Mouse (Mus musculus): ENCODE measurements at regions not wholly inside any gene's neighbourhood (a gene's known extent, or its start where the extent isn't known, plus 50 kb on each side); places are given as distances from the start of the nearest gene placed in this dataset.
"Not testable (repeated sequence)": the region's sequence is repeated elsewhere in the genome, so short reads cannot be mapped to it uniquely, and the experiment has no call there.

DNA sequence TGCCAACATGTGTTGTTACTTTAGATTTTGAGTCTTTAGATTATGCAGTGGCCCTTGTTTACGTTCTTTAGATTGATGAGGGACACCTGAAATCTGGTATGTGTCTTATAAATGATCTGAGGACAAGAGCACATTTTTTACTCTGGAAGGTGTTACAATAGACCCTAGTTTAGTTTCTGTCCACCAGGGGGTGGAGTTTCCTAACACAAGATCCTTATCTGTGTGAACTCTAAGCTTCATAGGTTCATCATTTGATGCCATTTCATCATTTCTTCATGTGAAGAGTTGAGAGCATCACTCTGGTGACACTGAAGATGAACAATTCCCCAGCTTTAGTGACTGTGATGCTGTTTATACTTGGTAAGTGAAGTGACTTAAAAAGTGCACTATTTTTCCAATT is 825.5 kb downstream of the Dad1 start:
- not testable (repeated sequence) for DNase-seq (ENCODE audit: low read depth)

DNA sequence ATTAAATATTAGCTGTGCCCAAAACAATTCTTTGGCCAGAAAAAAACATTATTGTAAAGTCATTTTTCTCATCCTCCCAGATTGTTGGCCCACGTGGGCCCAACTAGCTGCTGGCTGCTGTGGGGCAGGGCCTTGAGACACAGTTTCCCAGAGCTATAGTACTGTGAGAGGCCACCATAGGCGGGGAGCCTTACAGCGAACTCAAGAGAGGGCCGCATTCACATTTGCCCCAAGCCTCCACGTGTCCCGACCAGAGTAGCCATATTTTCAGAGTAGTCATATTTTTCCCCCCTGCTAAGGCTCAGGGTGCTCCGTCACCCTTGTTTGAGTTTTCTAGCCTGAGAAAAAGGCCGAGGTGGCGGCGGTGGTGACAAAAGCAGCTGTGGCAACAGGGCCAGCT is 826.3 kb downstream of the Dad1 start:
- not testable (repeated sequence) for DNase-seq (ENCODE audit: low read depth)

GRCm38 (mm10) chr14:53416955-53417354 is 836.9 kb downstream of the Dad1 start:
- DNase-seq (ENCODE audit: low read depth) = peak; percentile 49

GRCm38 (mm10) chr14:53407500-53408227 is 846.2 kb downstream of the Dad1 start:
- DNase-seq (ENCODE audit: low read depth) = not testable (repeated sequence)

DNA sequence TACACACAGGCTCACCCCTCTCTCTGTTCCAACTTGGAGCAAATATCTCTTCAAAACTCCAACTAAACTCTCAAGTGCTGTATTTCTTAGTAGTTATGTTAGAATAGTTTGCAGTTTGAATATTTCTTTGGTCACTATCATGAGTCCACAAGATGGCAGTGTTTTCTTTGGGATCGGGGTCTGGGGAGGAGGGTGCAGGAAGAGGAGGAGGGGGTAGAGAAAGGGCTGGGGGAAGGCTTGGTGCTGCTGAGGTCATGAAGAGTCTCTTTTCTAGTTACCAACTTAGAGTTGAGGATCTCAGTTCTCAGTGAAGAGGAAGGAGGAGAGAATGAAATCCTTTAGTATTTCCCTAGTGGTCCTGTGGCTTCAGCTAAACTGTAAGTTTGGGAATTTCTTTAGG is 863.6 kb downstream of the Dad1 start:
- not testable (repeated sequence) for DNase-seq (ENCODE audit: low read depth)

DNA sequence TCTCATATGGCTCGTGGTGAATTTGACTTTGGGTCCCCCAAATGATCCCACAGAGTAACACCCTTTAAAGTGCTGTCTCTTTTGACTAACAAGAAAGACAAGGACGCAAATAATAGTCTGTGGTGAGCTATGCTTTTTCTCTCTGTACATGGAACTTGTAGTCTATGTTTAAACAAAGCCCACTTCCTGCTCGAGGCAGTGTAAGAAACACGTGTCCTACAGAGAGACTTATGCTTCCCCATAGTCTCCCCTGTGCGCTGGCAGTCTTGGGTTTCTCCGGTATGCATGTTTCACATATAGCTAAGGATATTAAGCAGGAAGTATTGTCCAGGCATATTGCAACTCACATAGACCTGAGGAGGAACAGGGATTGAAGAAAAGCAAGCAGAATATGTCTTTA is 879.0 kb upstream of the Olfr1507 start:
- peak; percentile 41 for DNase-seq (ENCODE audit: low read depth)

DNA sequence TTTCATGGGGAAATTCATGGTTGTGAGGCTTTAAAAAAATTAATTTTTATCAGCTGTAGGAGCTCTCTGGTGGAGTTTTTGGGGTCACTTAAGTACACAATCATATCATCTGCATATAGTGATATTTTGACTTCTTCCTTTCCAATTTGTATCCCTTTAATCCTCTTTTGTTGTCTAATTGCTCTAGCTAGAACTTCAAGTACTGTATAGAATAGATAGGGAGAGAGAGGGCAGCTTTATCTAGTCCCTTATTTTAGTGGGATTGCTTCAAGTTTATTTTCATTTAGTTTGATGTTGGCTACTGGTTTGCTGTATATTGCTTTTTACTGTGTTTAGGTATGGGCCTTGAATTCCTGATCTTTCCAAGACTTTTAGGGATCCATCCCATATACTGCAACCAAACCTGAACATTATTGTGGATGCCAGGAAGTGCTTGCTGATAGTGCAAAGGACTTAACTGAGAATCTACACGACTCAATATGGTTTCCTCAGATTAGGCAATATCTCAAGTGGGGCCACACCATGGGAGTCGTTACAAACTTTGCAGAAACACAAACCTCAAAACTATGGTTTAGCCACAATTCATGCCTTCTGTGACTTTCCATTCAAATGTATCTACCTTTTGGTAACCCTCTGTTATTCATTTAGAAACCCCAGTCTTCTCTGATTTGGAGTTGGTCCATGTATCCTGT is 878.4 kb upstream of the Olfr1507 start:
- DNase-seq (ENCODE audit: low read depth) = not testable (repeated sequence)

DNA sequence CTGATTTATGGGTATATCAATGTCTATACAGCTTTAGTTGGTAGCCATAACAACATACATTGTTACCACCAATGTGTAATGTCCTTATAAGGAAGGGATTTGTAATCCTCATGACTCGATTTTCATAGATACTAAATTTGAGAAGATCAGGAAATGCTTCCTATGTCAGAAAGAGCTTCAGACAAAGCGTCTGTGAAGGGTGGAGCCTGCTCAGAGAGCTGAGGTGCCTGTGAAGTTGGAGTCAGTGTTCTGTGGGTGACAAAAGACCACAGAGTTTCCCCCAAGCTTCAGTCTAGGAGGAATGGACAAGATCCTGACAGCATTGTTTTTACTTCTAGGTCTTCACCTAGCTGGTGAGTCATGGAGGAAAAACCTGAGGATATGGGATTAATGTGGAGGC is 874.2 kb upstream of the Olfr1507 start:
- DNase-seq (ENCODE audit: low read depth) = peak; percentile 69

- DNase-seq (ENCODE audit: low read depth) = peak; percentile 24
These were observed 871.9 kb upstream of the Olfr1507 start for GRCm38 (mm10) chr14:53367420-53367819.

DNA sequence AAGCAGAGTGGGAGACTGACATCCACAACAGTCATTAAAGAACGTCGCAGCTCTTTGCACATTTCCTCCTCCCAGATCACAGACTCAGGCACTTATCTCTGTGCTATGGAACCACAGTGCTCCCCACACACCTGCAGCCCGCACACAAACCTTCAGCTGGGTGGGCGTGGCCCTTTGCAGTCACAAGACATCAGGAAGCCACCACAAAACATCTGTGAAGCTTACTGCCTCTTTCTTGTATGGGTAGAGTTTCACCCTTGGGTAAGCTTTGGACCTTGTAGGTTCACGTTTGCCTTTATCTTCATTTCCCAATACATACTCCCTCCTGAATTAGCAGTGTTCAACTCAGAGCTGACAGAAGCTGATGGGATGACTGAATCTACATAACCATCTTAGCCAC is 868.4 kb upstream of the Olfr1507 start:
- peak; percentile 80 for DNase-seq (ENCODE audit: low read depth)

DNA sequence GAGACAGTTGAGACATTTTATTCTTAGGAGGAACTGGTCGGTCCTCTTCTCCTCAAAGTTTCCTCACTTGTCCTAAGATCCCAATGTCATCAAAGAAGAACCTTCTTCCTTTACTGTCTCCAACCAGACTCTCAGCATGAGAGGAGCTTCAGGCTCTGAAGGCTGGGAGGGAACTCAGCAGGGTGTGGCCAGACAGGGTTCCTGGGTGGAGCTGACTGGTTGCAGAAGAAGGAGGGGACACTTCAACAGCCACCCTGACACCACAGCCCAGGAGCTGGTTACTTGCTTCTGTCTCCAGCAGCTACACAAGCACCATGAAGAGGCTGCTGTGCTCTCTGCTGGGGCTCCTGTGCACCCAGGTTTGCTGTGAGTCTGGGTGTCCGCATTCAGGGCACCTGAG is 866.5 kb upstream of the Olfr1507 start:
- not testable (repeated sequence) for DNase-seq (ENCODE audit: low read depth)

DNA sequence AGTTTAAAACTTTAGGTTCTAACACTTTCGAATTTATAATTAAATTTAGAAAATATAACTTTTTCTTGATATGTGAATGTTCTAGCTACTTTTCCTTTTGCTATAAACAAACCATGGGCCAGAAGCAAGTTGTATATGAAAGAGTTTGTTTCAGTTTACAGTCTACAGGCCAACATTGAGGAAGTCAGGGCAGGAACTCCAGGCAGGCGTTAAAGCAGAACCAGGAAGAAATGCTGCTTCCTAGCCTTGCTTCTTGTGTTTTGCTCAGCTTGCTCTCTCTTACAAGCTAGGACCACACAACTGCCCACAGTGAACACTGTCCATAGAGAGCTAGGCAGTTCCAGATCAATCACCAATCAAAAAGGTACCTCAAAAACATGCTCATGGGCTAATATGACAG is 861.9 kb upstream of the Olfr1507 start:
- not testable (repeated sequence) for DNase-seq (ENCODE audit: low read depth)

DNA sequence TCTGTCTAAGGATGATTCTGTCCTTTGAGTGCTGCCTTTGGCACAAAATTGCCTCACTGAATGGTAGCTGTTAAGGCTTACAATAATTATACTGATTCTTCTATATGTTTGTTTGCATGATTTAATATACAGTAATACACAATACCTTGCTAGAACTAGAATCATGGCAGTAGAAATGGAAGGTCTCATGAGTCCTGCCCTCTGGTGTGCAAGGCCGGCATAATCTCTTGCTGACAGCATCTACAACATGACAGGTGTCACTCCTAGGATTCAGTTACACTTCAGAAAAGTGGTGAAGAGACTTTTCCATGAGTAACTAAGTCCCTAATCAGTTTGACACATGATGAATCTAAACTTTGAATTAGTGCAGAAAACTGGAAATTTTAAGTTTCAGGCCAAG is 861.2 kb upstream of the Olfr1507 start:
- DNase-seq (ENCODE audit: low read depth) = not testable (repeated sequence)

DNA sequence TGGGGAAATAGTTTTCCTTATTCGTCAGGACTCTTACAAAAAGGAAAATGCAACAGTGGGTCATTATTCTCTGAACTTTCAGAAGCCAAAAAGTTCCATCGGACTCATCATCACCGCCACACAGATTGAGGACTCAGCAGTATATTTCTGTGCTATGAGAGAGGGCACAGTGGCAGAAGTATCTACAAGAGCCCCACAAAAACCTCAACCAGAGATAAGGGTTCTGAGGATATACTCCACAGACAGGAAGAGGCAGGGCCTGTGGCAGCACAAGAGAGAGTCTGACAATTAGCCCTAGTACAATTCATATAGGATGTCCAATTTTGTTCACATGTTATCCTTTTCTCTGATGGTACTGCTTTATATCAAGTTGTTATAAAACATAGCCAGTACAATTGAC is 855.9 kb upstream of the Olfr1507 start:
- DNase-seq (ENCODE audit: low read depth) = not testable (repeated sequence)

DNA sequence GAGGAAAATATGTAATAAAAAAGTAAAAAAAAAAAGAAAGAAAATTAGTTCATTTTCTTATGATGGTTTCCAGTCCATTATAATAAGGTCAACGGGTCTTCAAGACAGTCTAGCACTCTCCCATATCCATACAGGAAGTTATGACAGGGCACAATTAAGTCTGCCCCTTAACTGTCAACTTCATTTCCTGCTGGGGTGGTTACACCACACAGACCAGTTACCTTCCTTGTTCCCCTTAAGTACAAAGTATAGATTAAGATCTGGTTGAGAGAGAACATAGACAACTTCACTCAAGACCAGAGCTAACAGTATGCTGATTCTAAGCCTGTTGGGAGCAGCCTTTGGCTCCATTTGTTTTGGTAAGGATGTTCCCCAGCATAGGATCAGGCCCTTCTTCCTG is 855.2 kb upstream of the Olfr1507 start:
- not testable (repeated sequence) for DNase-seq (ENCODE audit: low read depth)

- peak; percentile 49 for DNase-seq (ENCODE audit: low read depth)
These were observed 853.6 kb upstream of the Olfr1507 start for GRCm38 (mm10) chr14:53349111-53349510.

DNA sequence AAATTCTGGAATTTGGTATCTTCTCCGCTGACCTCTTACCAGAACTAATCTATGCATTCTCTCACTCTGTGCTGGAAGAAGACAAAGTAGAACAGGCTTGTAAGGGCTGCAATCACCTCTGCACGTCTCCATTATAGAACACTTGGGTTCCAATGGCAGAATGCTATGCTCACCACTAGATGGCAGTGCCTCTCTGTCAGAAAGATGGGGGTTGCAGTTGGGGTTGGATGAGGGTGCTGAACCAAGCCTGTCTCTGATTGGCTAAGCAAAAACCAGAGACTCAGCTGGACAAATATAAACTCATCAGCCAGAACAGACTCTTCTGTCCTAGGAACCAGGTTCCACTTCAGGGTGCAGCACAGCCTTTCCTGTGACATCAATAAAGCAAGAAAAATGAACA is 850.0 kb upstream of the Olfr1507 start:
- DNase-seq (ENCODE audit: low read depth) = peak; percentile 56

DNA sequence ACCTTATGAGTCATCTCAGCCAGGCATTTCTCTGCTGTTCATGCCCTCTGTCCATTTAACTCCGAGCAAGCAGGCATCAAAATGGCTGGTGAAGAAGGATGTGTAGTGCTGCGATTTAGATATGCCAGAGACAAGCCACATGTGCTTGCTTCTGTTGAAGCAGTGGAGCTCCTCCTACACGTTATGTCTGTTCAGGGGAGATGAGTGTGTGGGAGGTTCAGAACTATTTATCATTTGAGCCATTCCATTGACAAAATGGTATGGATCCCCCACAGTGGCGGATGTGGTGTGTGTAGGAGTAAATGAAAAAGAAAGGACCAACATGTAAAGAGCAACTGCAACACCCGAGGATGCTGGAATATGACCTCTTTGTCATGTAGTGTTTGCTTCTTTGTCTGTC is 848.3 kb upstream of the Olfr1507 start:
- not testable (repeated sequence) for DNase-seq (ENCODE audit: low read depth)

- DNase-seq (ENCODE audit: low read depth) = not testable (repeated sequence)
These were observed 843.6 kb upstream of the Olfr1507 start for GRCm38 (mm10) chr14:53339167-53339566.

DNA sequence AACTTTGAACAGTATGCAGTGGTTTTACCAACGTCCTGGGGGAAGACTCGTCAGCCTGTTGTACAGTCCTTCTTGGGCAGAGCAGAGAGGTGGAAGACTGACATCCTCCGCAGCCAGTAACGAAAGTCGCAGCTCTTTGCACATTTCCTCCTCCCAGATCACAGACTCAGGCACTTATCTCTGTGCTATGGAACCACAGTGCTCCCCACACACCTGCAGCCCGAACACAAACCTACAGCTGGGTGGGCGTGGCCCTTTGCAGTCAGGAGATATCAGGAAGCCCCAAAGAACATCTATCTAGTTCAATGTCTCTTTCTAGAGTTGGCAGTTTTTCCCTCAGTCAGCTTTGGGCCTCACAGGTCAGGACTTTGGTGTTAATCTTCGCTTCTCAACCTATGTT is 841.9 kb upstream of the Olfr1507 start:
- DNase-seq (ENCODE audit: low read depth) = not testable (repeated sequence)

DNA sequence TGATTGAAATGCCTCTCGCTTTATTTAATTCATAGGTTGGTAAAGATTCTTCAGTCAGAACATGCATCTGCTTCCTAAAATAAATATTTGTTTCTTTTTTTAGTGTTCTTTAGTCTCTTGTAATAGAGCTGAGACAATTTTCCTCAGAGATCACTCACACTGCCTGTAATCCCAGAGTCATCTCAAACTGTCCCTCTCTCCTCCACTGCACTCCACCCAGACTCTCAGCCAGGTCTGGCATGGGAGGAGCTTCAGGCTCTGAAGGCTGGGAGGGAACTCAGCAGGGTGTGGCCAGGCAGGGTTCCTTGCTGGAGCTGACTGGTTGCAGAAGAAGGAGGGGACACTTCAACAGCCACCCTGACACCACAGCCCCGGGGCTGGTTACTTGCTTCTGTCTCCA is 841.2 kb upstream of the Olfr1507 start:
- not testable (repeated sequence) for DNase-seq (ENCODE audit: low read depth)

GRCm38 (mm10) chr14:53334451-53334850 is 838.9 kb upstream of the Olfr1507 start:
- DNase-seq (ENCODE audit: low read depth) = not testable (repeated sequence)

DNA sequence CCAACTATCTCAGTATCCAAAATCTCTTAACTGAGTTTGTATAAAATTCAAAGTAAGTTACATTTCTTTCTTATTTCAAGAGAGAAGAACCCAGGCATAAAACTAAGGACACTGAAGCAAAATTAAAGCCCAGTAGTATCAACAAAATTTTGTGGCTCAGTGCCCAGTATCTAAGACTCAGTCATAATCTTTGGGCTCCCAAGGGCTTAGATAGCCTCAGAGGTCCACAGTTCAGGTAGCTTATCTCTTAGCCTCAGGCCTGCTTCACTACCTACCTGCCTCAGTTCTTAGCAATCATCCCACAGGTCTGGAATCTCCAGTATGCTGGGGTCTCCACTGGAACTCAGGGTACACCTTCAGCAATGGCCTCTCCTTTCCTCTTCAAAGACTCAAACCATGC is 835.6 kb upstream of the Olfr1507 start:
- DNase-seq (ENCODE audit: low read depth) = not testable (repeated sequence)

Data from naive thymus-derived CD4-positive, alpha-beta T cell, adult 2 months (primary cell).